Mouse (Mus musculus) embryonic stem cell, embryonic (primary cell): ENCODE results near the gene Zglp1.

Source experiments
- CTCF ChIA-PET, 4 experiments: fragments of 300-600 bp in 2 of 4; fragments of 350-600 bp in 2 of 4; sonication (Branson Sonifier 250); formaldehyde crosslinking; loops; one replicate each; lab custom pipeline; 2022; ENCODE audit warnings: inconsistent platforms in 2 of 4; lab: Charles Lee
- POLR2A ChIA-PET, 4 experiments: fragments of 300-600 bp in 2 of 4; fragments of 350-600 bp in 2 of 4; sonication (Branson Sonifier 250); formaldehyde crosslinking; loops; one replicate each; lab custom pipeline; 2022; ENCODE audit warnings: antibody characterized with exemption in 4 of 4, inconsistent platforms in 1 of 4; lab: Charles Lee

Gene Zglp1

GRCm38 (mm10) chr9:21036161-21036560, 30.7 kb downstream of the Zglp1 start:
- ChIA-PET CTCF (interaction anchor here in 2 of 4 experiments (0.9 to 1.2 kb wide), 2 partner anchors 9 to 100 kb away, joined by 3 to 4 read pairs; no protein-coding TSS in a partner anchor), POLR2A (interaction anchor here in 2 of 4 experiments (0.5 to 7.6 kb wide), 14 partner anchors 10 to 187 kb away, joined by 3 to 55 read pairs (median 4); partner anchors contain the start of genes Gm38431 (in 2 of the 2), Raver1 (in 2 of the 2), Fdx1l (in 1 of the 2) and Gm49373 (in 1 of the 2))

GRCm38 (mm10) chr9:21035586-21035985, 31.3 kb downstream of the Zglp1 start:
- ChIA-PET POLR2A (interaction anchor here (0.6 to 7.6 kb wide), 28 partner anchors 9 to 188 kb away, joined by 3 to 55 read pairs (median 4); partner anchors contain the start of genes Gm49373 (in 3 of the 4), Fdx1l (in 2 of the 4), Gm38431 (in 2 of the 4) and Icam1 (in 2 of the 4)), CTCF (interaction anchor here in 2 of 4 experiments (0.5 to 1.4 kb wide), 5 partner anchors 16 to 185 kb away, joined by 3 to 5 read pairs (median 3); partner anchors contain the start of gene Icam1 (in 1 of the 2))

- POLR2A ChIA-PET = interaction anchor here (0.7 to 7.6 kb wide), 31 partner anchors 9 to 377 kb away, joined by 3 to 55 read pairs (median 4); partner anchors contain the start of genes Gm49373 (in 3 of the 4), Icam1 (in 3 of the 4), Fdx1l (in 2 of the 4) and Gm38431 (in 2 of the 4)
- CTCF ChIA-PET = interaction anchor here in 2 of 4 experiments (0.7 to 1.4 kb wide), 7 partner anchors 19 to 279 kb away, joined by 3 to 5 read pairs (median 3); partner anchors contain the start of gene Icam1 (in 1 of the 2)
Measured at GRCm38 (mm10) chr9:21034481-21035085, 32.3 kb downstream of the Zglp1 start.

- POLR2A ChIA-PET = interaction anchor here (0.6 to 12.3 kb wide), 49 partner anchors 8 to 513 kb away, joined by 3 to 264 read pairs (median 4); partner anchors contain the start of genes Gm38431 (in 3 of the 4), Icam1 (in 3 of the 4), Raver1 (in 3 of the 4) and Eif3g (in 2 of the 4)
- CTCF ChIA-PET = interaction anchor here in 3 of 4 experiments (0.5 to 1.4 kb wide), 20 partner anchors 11 to 381 kb away, joined by 3 to 8 read pairs (median 4); partner anchors contain the start of genes Cdkn2d (in 2 of the 3), Eif3g (in 1 of the 3), Pin1 (in 1 of the 3) and Tyk2 (in 1 of the 3)
Measured at GRCm38 (mm10) chr9:21033136-21033535, 33.8 kb downstream of the Zglp1 start.

- ChIA-PET CTCF (interaction anchor here in 3 of 4 experiments (0.5 to 2.4 kb wide), 10 partner anchors 24 to 294 kb away, joined by 3 to 11 read pairs (median 4); partner anchors contain the start of gene Eif3g (in 2 of the 3)), POLR2A (interaction anchor here (0.6 to 12.3 kb wide), 21 partner anchors 10 to 390 kb away, joined by 3 to 264 read pairs (median 7); partner anchors contain the start of genes Icam1 (in 3 of the 4), Fdx1l (in 2 of the 4), Gm38431 (in 2 of the 4) and Raver1 (in 2 of the 4))
Measured at GRCm38 (mm10) chr9:21032491-21032890, 34.4 kb downstream of the Zglp1 start.

- CTCF ChIA-PET = interaction anchor here in 3 of 4 experiments (0.5 to 2.4 kb wide), 12 partner anchors 10 to 478 kb away, joined by 3 to 15 read pairs (median 6); partner anchors contain the start of genes Eif3g (in 2 of the 3) and Tmed1 (in 1 of the 3)
- POLR2A ChIA-PET = interaction anchor here in 3 of 4 experiments (0.6 to 12.3 kb wide), 29 partner anchors 10 to 692 kb away, joined by 3 to 264 read pairs (median 7); partner anchors contain the start of genes Gm38431 (in 3 of the 3), Icam1 (in 3 of the 3), Raver1 (in 3 of the 3) and Angptl6 (in 1 of the 3)
Measured at GRCm38 (mm10) chr9:21031896-21032351, 35.0 kb downstream of the Zglp1 start, which contains the start of gene Icam5. Icam5 (plus strand) TSS chr9:21032073.

- ChIA-PET POLR2A (interaction anchor here in 3 of 4 experiments (0.7 to 12.3 kb wide), 66 partner anchors 8 to 692 kb away, joined by 3 to 264 read pairs (median 5); partner anchors contain the start of genes Gm38431 (in 3 of the 3), Icam1 (in 3 of the 3), Raver1 (in 3 of the 3) and Angptl6 (in 1 of the 3)), CTCF (interaction anchor here (0.5 to 3.2 kb wide), 59 partner anchors 7 to 515 kb away, joined by 3 to 25 read pairs (median 5); partner anchors contain the start of genes Icam1 (in 3 of the 4), Eif3g (in 2 of the 4), Carm1 (in 1 of the 4) and Gm38431 (in 1 of the 4))
Measured at GRCm38 (mm10) chr9:21031251-21031895, 35.5 kb downstream of the Zglp1 start.

- ChIA-PET POLR2A (interaction anchor here in 3 of 4 experiments (0.6 to 12.3 kb wide), 73 partner anchors 9 to 693 kb away, joined by 3 to 264 read pairs (median 4); partner anchors contain the start of genes Gm38431 (in 3 of the 3), Icam1 (in 3 of the 3), Raver1 (in 3 of the 3) and Angptl6 (in 1 of the 3)), CTCF (interaction anchor here (0.6 to 3.2 kb wide), 80 partner anchors 8 to 780 kb away, joined by 3 to 25 read pairs (median 4); partner anchors contain the start of genes Icam1 (in 3 of the 4), Eif3g (in 2 of the 4), Carm1 (in 1 of the 4) and Gm38431 (in 1 of the 4))
Measured at GRCm38 (mm10) chr9:21030781-21031250, 36.1 kb downstream of the Zglp1 start.

GRCm38 (mm10) chr9:21030055-21030600, 36.8 kb downstream of the Zglp1 start:
- POLR2A ChIA-PET = interaction anchor here in 3 of 4 experiments (0.6 to 12.3 kb wide), 69 partner anchors 8 to 517 kb away, joined by 3 to 264 read pairs (median 5); partner anchors contain the start of genes Gm38431 (in 3 of the 3), Icam1 (in 3 of the 3), Raver1 (in 3 of the 3) and Mrpl4 (in 2 of the 3)
- CTCF ChIA-PET = interaction anchor here in 3 of 4 experiments (0.6 to 3.2 kb wide), 85 partner anchors 8 to 781 kb away, joined by 3 to 25 read pairs (median 4); partner anchors contain the start of genes Icam1 (in 3 of the 3), Eif3g (in 2 of the 3), Carm1 (in 1 of the 3) and Cdkn2d (in 1 of the 3)

- CTCF ChIA-PET = interaction anchor here (0.5 to 3.2 kb wide), 29 partner anchors 9 to 587 kb away, joined by 3 to 25 read pairs (median 4); partner anchors contain the start of genes Icam1 (in 2 of the 4), Cdkn2d (in 1 of the 4), Eif3g (in 1 of the 4) and S1pr2 (in 1 of the 4)
- POLR2A ChIA-PET = interaction anchor here in 3 of 4 experiments (0.6 to 12.3 kb wide), 30 partner anchors 11 to 723 kb away, joined by 3 to 264 read pairs (median 4); partner anchors contain the start of genes Gm38431 (in 3 of the 3), Icam1 (in 3 of the 3), Raver1 (in 3 of the 3) and Mrpl4 (in 2 of the 3)
Measured at GRCm38 (mm10) chr9:21029291-21030054, 37.4 kb downstream of the Zglp1 start, which contains the start of gene Icam4. Icam4 (plus strand) TSS chr9:21029373.

- CTCF ChIA-PET = interaction anchor here (0.5 to 3.2 kb wide), 25 partner anchors 10 to 586 kb away, joined by 3 to 25 read pairs (median 4); partner anchors contain the start of genes Cdkn2d (in 1 of the 4), Eif3g (in 1 of the 4), Icam1 (in 1 of the 4) and S1pr2 (in 1 of the 4)
- POLR2A ChIA-PET = interaction anchor here in 3 of 4 experiments (0.6 to 12.3 kb wide), 20 partner anchors 10 to 195 kb away, joined by 3 to 264 read pairs (median 6); partner anchors contain the start of genes Icam1 (in 3 of the 3), Gm38431 (in 2 of the 3), Mrpl4 (in 2 of the 3) and Raver1 (in 2 of the 3)
Measured at GRCm38 (mm10) chr9:21028560-21029110, 38.3 kb downstream of the Zglp1 start.

- CTCF ChIA-PET = interaction anchor here in 2 of 4 experiments (0.9 to 1.6 kb wide), 2 partner anchors 9 to 16 kb away, joined by 3 to 4 read pairs; no protein-coding TSS in a partner anchor
- POLR2A ChIA-PET = interaction anchor here in 3 of 4 experiments (0.6 to 12.3 kb wide), 12 partner anchors 9 to 129 kb away, joined by 3 to 264 read pairs (median 5); partner anchors contain the start of genes Icam1 (in 3 of the 3), Eif3g (in 1 of the 3), Gm38431 (in 1 of the 3) and Mrpl4 (in 1 of the 3)
Measured at GRCm38 (mm10) chr9:21027774-21028290, 39.1 kb downstream of the Zglp1 start.

- ChIA-PET CTCF (interaction anchor here in 3 of 4 experiments (0.8 to 1.6 kb wide), 6 partner anchors 10 to 142 kb away, joined by 3 to 4 read pairs (median 3); no protein-coding TSS in a partner anchor), POLR2A (interaction anchor here in 3 of 4 experiments (0.5 to 12.3 kb wide), 22 partner anchors 8 to 339 kb away, joined by 3 to 264 read pairs (median 4); partner anchors contain the start of genes Icam1 (in 3 of the 3), Gm38431 (in 2 of the 3), Mrpl4 (in 2 of the 3) and Raver1 (in 2 of the 3))
Measured at GRCm38 (mm10) chr9:21026849-21027248, 40.0 kb downstream of the Zglp1 start.
